Mouse (Mus musculus) midbrain, embryonic 10.5 days (tissue): ENCODE measurements around the gene Gm12830. TPM values are rescaled to one million over a fixed set of nuclear protein-coding genes. Genes with fewer than 3 reads are reported as not detected.

Experiments
- DNase-seq: peaks from one replicate; pipeline ENCODE4 v3.0.0-alpha.2; 2017; ENCODE audit warnings: low spot score
- H3K27ac ChIP-seq: fragments of 300-500 bp; sonication (generic); replicated peaks from 2 replicates; pipeline ENCODE4 v1.5.1; 2016; ENCODE audit warnings: mild to moderate bottlenecking
- H3K27me3 ChIP-seq: fragments of 300-500 bp; sonication (generic); 2 replicates; pipeline ENCODE4 v1.6.1; 2016; ENCODE audit warnings: low read depth, mild to moderate bottlenecking; ENCODE audit not compliant: poor library complexity, severe bottlenecking
- H3K36me3 ChIP-seq: fragments of 300-500 bp; sonication (generic); 2 replicates; pipeline ENCODE4 v1.6.1; 2016; ENCODE audit warnings: mild to moderate bottlenecking, moderate library complexity
- H3K4me1 ChIP-seq: fragments of 300-500 bp; sonication (generic); 2 replicates; pipeline ENCODE4 v1.6.1; 2016
- H3K4me3 ChIP-seq: fragments of 300-500 bp; sonication (generic); 2 replicates; pipeline ENCODE4 v1.5.1; 2016; ENCODE audit warnings: mild to moderate bottlenecking, moderate library complexity
- H3K9me3 ChIP-seq: fragments of 300-500 bp; sonication (generic); replicated peaks from 2 replicates; pipeline ENCODE4 v1.6.1; 2016; ENCODE audit warnings: mild to moderate bottlenecking
- WGBS: fragments of 180-500 bp; shearing (Covaris S2); methylation state at CpG from one replicate; pipeline ENCODE4 v1.1.7; 2016; 5-methylcytosine and 5-hydroxymethylcytosine counted together
- polyA plus RNA-seq: library from polyadenylated mRNA; unstranded; fragments of >200 nt; fragmentation: Nextera tagmentation; extraction: Ambion mirVana; gene quantifications from 2 replicates; pipeline ENCODE4 v1.2.1, GENCODE M21; 2016

Gene Gm12830
- not detected in 2 replicates for polyA plus RNA-seq

DNA sequence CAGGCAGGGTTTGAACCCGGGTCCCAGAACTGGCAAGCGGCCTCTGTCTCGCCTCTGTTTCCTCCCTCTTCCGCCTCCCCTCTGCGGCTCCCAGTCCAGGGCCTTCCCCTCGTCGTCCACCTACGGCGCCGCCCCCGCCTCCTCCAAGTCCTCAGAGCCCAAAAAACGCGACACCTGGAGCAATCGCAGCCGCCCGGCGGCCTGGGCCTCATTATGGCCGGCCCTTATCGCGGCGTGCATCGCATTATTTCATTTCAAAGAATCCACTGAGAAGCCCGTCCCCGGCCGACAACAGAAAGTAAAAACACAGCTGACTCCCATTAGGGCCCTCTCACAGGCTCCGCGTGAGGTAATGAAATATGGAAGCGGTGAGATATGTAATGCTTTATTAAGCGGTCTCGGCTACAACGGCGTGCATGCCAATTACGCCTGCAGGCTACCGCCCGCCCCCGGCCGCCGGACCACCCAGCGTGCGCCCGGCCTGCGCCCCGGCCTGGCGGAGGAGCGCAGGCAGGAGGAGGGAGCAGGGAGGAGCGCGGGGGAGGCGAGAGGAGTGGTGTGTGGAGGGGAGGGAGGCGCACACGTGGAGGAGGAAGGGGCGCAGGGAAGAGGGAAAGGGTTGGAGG lies at the start of gene Gm12830:
Gene Gm12830, plus strand, starts transcription at position 156 of the 626 bp plus-strand sequence.
- WGBS: 1% methylated on average over 51 of the region's 51 CpGs
- Histone ChIP-seq H3K4me3 (peak within 1 kb of the TSS; percentile 55), H3K36me3 (no peaks in the 10 kb centered on the region), H3K4me1 (peaks cover 44% of the 10 kb centered on the region), H3K27ac (peak within 1 kb of the TSS; percentile 78), H3K27me3 (peaks cover 80% of the 10 kb centered on the region), H3K9me3 (no peaks in the 10 kb centered on the region)
- peak; percentile 76 for DNase-seq

DNA sequence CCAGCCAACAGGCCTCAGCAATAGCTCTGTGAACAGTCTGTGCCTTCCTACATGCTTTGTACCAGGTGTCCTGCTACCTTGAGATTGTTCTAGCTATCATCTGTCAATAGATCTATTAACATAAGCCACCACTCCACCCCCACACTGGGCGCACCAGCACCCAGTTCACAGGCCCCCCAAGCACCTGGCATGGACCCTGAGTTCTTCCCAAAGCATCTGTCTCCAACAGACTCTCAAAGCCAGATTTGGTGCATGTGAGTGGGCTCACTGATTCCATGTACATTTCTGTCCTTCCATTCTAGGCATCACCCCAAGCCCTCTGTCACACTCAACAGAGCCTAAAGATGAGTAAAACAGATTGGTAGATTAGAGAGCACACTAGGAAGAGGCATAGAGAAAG lies 48.2 kb upstream of the Gm12830 start:
- peaks cover 7% of the 10 kb centered on the region; the same call in 1 of the 2 replicates for H3K4me1 ChIP-seq
- no peak overlapping the region for H3K4me3 ChIP-seq
- no peaks in the 10 kb centered on the region for H3K9me3 ChIP-seq
- no peaks in the 10 kb centered on the region for H3K36me3 ChIP-seq
- 94% methylated on average over 1 of the region's 1 CpGs for WGBS
- DNase-seq: peak; percentile 6
- no peaks in the 10 kb centered on the region for H3K27me3 ChIP-seq
- no peak overlapping the region for H3K27ac ChIP-seq

DNA sequence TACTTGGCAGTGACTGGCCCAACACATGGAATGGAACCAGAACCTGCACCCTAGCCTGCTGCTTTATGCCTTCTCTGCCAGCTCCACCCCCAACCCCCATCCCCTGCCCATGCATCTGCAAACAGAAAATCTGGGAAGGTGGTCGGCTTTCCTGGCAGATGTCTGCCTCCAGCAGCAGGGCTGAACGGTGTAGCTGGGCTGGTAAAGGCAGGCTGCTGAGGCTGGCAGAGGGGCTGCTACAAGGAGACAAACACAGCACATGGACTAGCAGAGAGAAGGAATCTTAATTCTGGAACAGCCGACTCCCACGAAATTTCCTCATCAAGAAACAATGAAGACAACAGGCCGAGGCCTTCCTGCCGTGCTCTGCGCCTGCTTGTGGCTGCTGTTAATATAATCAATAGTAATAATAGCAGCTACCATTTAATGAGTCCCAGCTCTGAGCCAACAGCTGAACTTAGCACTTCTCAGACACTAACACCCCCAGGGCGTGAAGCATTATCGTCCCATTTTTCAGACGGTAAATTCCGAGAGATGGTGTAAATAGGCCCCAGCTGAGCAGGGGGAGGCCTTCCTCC lies 43.8 kb upstream of the Gm12830 start:
- 65% methylated on average over 11 of the region's 11 CpGs for WGBS
- peaks cover 19% of the 10 kb centered on the region for H3K27me3 ChIP-seq
- no peak overlapping the region; the same call in 1 of the 2 replicates for H3K27ac ChIP-seq
- no peak for DNase-seq
- no peak overlapping the region for H3K4me3 ChIP-seq
- no peaks in the 10 kb centered on the region for H3K9me3 ChIP-seq
- peaks cover 32% of the 10 kb centered on the region for H3K4me1 ChIP-seq
- H3K36me3 ChIP-seq: no peaks in the 10 kb centered on the region

DNA sequence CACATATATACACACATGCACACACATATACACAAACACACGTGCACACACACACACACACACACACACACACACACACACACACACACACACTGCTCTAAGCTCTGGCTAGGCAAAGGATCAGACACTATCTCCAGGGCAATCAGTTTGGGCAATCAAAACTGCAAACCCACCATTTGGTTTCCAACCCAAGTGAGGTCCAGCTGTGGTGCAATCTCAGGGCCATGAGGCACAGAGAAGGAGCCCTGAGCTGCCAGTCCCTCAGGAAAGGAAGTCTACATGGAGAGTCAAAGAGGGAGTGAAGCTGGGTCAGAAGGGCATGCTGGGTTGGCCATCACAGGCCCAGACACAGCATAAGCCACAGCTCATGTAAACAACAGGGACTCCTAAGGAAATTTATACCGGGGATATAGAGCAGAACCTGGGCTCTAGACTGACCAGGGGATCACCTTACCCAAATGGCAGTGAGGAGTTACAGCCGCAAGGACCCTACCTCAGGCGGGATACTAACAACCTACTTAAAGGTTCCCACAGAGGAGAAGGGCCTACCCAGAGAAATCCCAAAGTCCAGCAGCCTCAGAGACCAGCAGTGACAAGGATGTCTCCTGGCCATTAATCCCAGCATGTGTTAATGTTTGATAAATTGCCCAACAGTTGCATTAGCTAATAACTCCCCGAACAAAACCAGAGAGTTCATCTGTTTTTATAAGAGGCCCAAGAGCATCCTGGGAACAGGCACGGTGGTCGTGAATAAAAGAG lies 42.6 kb upstream of the Gm12830 start:
- WGBS: 68% methylated on average over 7 of the region's 7 CpGs
- peaks cover 32% of the 10 kb centered on the region for H3K4me1 ChIP-seq
- H3K9me3 ChIP-seq: no peaks in the 10 kb centered on the region
- peak overlapping the region; percentile 25 for H3K27ac ChIP-seq
- peaks cover 26% of the 10 kb centered on the region for H3K27me3 ChIP-seq
- no peak for DNase-seq
- H3K4me3 ChIP-seq: no peak overlapping the region
- no peaks in the 10 kb centered on the region for H3K36me3 ChIP-seq

DNA sequence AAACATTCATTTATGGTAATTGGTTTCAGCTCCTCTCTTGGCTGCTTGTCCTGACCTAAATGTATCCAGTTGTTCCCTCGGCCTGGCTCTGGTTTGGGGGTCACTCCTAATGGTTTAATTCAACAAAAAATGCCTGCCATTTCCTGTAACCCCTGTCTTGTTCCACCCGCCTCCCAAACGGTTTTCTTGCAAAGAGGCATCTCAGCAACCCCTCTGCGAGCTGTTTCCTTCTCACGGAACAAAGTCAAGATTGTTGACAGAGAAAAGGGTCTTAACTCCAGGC lies 42.1 kb upstream of the Gm12830 start:
- Histone ChIP-seq H3K9me3 (no peaks in the 10 kb centered on the region), H3K4me1 (peaks cover 32% of the 10 kb centered on the region), H3K27me3 (peaks cover 30% of the 10 kb centered on the region), H3K27ac (0 out of 2 replicates have a peak overlapping the region, but pooled peaks have one; percentile 2), H3K36me3 (no peaks in the 10 kb centered on the region), H3K4me3 (no peak overlapping the region)
- DNase-seq: peak; percentile 36
- WGBS: 34% methylated on average over 5 of the region's 5 CpGs

DNA sequence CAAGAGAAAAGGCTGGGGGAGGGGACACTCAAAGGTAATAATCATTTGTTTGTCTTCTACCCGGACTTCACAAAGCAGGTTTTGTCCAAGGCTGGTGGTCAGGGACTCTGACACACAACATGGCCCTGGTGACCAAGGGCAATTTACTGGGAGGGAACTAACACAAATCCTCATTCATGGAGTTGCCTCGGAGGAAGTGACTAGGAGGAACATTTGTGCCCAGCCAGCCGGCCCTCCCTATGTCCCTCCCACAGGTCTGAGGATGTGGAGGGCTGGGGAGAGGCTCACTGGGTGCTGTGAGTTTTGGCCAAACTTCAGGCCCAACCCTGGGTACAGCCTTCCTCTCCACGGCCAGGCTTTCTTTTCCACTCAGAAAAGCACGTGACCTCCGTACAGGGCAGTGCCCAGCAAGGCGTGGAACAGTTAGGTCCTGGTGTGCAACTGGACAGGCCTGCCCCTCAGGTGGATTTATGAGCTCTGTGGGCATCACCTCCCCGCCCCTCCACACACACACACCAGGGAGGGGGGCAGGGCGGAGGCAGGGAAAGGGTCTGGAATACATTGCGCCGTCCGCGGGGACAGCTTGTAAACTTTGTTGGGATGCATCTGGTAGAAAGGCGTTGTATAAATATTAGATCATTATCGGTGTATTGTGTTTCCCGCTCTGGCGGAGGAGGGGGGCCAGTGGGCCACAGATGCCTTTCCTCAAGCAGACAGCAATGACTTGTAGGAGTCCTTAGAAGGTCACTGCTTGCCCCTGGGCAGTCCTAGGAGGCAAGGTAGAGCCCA lies 41.6 kb upstream of the Gm12830 start:
- Histone ChIP-seq H3K4me3 (no peak overlapping the region), H3K27ac (peak overlapping the region; percentile 2; the same call in 1 of the 2 replicates), H3K4me1 (peaks cover 32% of the 10 kb centered on the region), H3K27me3 (peaks cover 35% of the 10 kb centered on the region), H3K36me3 (no peaks in the 10 kb centered on the region), H3K9me3 (no peaks in the 10 kb centered on the region)
- 69% methylated on average over 17 of the region's 17 CpGs for WGBS
- peak; percentile 37 for DNase-seq

DNA sequence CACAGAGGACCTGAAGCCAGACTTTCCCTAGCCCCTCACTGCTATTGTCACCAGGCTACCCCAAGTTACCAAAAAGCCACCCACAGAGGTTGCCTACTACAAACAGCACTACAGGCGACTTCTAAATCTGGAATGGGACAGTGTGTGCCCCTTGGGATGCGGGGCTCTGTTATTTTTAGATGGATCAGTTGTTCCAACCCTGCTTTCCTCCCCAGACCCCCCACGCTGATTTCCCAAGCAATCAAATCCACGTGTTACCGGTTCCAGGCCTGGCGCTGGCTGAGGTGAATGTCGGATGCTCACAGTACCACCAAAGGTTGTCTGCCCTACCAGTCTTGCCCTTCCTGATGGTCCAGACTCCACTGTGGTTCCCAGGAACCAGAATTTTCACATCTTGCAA lies 38.7 kb upstream of the Gm12830 start:
- peaks cover 27% of the 10 kb centered on the region for H3K4me1 ChIP-seq
- no peaks in the 10 kb centered on the region for H3K9me3 ChIP-seq
- no peaks in the 10 kb centered on the region for H3K36me3 ChIP-seq
- no peak overlapping the region for H3K27ac ChIP-seq
- no peak for DNase-seq
- peaks cover 35% of the 10 kb centered on the region for H3K27me3 ChIP-seq
- no peak overlapping the region for H3K4me3 ChIP-seq
- WGBS: 81% methylated on average over 7 of the region's 7 CpGs

DNA sequence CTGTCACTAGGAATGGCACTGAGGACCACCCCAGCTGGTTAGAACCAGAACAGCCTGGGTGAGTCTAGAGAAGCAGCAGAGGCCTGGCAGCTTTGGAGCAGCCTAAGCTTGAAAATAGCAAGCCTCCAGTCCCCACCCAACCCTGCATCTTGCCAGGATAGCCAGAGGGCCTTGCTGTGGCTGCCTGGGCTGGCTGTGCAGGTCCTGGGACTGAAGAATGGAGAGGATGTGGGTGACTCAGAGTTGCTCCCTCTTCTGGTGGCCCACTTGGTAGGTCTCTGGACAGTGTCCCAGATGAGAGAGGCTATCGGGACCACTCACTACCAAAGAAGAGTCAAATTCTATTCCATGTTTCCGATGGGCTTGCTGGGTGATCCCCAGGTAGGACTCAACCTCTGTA lies 36.8 kb upstream of the Gm12830 start:
- WGBS: 98% methylated on average over 2 of the region's 2 CpGs
- peaks cover 35% of the 10 kb centered on the region for H3K27me3 ChIP-seq
- DNase-seq: no peak
- H3K36me3 ChIP-seq: no peaks in the 10 kb centered on the region
- H3K9me3 ChIP-seq: no peaks in the 10 kb centered on the region
- H3K4me3 ChIP-seq: no peak overlapping the region
- no peak overlapping the region for H3K27ac ChIP-seq
- H3K4me1 ChIP-seq: peaks cover 21% of the 10 kb centered on the region

DNA sequence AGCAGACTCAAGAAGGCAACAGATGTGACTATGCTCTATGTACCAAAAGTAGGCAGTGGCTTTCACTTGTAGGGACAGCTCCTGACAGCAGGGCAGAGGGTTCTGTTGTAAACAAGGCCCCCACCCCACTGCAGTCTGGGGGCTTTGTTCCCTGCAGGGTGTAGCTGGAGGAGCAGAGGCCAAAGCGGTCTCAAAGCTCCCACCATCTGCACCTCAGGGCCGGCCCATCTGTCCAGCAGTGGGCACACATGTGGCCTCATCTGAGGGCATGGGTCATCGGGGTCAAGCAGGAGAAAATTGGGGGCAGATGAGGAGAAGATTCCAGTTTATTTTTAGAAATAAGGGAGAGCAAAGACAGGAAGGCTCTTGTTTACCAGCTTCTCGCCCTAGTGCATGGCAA lies 32.7 kb upstream of the Gm12830 start:
- peak; percentile 52 for DNase-seq
- H3K4me1 ChIP-seq: peaks cover 5% of the 10 kb centered on the region
- H3K27me3 ChIP-seq: peaks cover 13% of the 10 kb centered on the region; the same call in 1 of the 2 replicates
- no peaks in the 10 kb centered on the region for H3K36me3 ChIP-seq
- 49% methylated on average over 4 of the region's 4 CpGs for WGBS
- H3K4me3 ChIP-seq: no peak overlapping the region
- H3K9me3 ChIP-seq: no peaks in the 10 kb centered on the region
- H3K27ac ChIP-seq: no peak overlapping the region; the same call in 1 of the 2 replicates

DNA sequence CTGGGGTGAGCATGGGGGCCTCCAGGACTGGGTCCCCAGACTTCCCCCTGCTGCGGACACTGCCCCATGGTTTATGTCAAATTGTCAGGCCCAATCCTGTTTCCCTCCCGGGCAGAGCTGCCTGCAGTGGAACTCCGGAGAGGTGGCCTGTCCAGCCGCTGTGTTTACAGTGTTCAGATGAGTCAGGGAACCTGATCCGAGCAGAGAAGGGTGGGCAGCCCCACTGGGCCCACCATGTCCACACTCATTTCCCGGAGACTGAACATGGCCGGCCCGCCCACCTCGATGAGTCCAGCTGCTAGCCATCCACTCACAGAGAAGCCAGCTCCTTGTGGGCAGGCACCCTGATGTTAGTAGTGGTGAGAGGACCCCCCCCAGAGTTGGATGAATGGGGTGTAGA lies 29.9 kb upstream of the Gm12830 start:
- Histone ChIP-seq H3K36me3 (no peaks in the 10 kb centered on the region), H3K4me3 (no peak overlapping the region), H3K27ac (no peak overlapping the region), H3K27me3 (0 out of 2 replicates have a peak, but pooled peaks cover 3% of the 10 kb centered on the region), H3K9me3 (no peaks in the 10 kb centered on the region), H3K4me1 (peaks cover 5% of the 10 kb centered on the region)
- WGBS: 80% methylated on average over 9 of the region's 9 CpGs
- no peak for DNase-seq

DNA sequence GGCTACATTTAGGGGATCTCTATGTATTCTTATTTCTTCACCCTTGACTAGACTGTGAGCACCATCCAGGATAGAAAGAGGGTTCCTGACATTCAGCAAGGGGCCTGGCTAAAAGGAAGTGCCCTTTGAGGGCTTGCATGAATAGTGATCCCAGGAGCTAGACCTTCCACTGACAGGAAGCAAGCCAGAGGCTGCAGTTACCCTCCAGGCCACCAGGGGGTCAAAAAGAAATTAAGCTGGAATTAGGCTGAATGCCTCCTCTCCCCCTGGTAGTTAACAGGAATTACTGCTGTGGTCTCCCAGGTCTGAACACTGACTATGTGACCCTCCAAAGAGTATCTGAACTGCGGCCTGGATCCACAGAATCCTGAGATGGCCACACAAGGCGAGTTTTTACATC lies 27.7 kb upstream of the Gm12830 start:
- Histone ChIP-seq H3K36me3 (no peaks in the 10 kb centered on the region), H3K27me3 (peaks cover 10% of the 10 kb centered on the region; the same call in 1 of the 2 replicates), H3K4me1 (peaks cover 17% of the 10 kb centered on the region), H3K4me3 (no peak overlapping the region), H3K27ac (no peak overlapping the region), H3K9me3 (no peaks in the 10 kb centered on the region)
- WGBS: 97% methylated on average over 2 of the region's 2 CpGs
- DNase-seq: no peak

DNA sequence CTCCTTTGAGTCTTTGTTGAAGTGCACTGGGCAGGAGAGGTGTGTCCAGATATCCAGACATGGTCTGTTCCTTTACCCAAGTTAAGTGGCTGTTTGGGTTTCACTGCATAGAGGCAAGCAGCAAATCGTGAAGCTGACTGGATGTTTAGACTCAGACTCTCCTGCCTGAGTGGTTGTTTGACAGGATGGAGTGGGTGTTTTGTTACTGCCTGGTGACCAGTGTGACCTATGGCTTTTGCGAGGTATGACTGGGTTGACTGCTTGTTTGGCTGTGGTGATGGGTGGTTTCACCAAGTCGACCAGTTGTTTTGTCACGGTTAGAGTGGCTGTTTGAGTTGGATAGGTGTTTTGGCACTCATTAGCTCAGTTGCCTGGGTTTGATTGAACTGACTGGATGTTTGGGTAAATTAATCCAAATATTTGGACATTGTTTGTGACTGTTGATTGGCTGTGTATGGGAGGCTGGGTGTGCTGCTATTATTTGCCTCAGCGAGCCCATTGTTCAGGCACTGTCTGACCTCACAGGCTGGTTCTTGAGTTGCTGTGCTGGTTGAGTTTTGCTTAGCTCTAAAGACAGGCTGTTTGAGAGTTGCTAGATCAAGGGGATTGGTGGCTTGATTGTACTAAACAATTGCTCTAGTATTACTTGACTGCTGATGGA lies 24.1 kb upstream of the Gm12830 start:
- Histone ChIP-seq H3K4me1 (peaks cover 14% of the 10 kb centered on the region), H3K27me3 (peaks cover 25% of the 10 kb centered on the region; the same call in 1 of the 2 replicates), H3K9me3 (no peaks in the 10 kb centered on the region), H3K27ac (no peak overlapping the region), H3K36me3 (no peaks in the 10 kb centered on the region), H3K4me3 (no peak overlapping the region)
- WGBS: 65% methylated on average over 5 of the region's 5 CpGs
- no peak for DNase-seq
